ENCODE assay signal across 28 mouse cellular contexts in the genomic region with DNA sequence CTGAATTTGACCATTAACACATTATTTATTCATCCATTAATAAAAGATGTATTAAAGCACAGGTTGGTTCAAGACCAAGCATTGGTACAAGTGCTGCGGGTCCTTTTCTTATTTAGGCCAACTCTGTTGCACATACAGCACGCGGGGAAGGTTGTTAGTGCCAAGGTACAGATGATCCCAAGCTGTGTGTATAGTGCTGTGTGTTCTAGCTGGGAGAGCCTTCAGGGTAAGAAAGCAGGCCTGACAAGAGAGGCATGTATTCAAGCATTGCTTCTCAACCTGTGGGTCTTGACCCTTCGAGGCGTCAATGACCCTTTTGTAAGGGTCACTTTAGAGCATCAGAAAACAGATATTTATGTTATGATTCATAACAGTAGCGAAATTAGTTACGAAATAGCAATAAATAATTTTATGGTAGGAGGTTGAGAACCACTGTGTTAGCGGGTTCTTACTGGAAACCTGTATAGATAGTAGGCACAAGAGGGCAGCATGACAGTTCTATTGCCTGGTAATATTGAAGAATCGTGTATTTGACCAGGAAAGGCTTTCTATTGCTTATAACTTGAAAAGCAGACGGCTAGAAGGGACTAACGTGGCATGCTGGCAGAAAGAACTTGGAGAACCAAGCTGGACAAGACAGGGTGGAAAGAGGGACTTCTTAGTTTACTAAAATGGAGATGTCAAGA. TPM values are rescaled to one million over a fixed set of nuclear protein-coding genes. Genes with fewer than 3 reads are reported as not detected.
DNase-seq lines count a peak whose midpoint lies in the region; ATAC-seq and TF ChIP-seq lines count a peak whose summit lies in the region.
"Had no signal": no experiment of that assay in that cellular context is flagged by ENCODE, and none has a peak within 500 bp of the region (broad histone marks: within the 10 kb centered on the region; RNA-seq: fewer than 3 reads in every experiment).

No protein-coding gene starts in this region.

- no peaks in the 10 kb centered on the region for H3K9me3 ChIP-seq in liver, embryonic 13.5 days (replicated peaks)
- H3K9me3 ChIP-seq in forebrain, postnatal 0 days (ENCODE audit: low read length) = no peaks in the 10 kb centered on the region
- H3K9me3 ChIP-seq: forebrain, embryonic 13.5 days; heart, embryonic 12.5 days; limb, embryonic 10.5 days; midbrain, embryonic 13.5 days; stomach, embryonic 15.5 days had no signal

- H3K4me3 ChIP-seq in liver, embryonic 13.5 days (replicated peaks) = 0 out of 2 replicates have a peak overlapping the region, but pooled peaks have one; percentile 70
- H3K4me3 ChIP-seq in forebrain, postnatal 0 days (ENCODE audit: low read depth, low read length) = no peak overlapping the region
- H3K4me3 ChIP-seq: forebrain, embryonic 13.5 days; heart, embryonic 12.5 days; limb, embryonic 10.5 days; midbrain, embryonic 13.5 days; stomach, embryonic 15.5 days had no signal

- 78% methylated on average over 11 of the region's 11 CpGs for WGBS in liver, embryonic 13.5 days (ENCODE audit: insufficient replicate concordance)
- 91% methylated on average over 11 of the region's 11 CpGs for WGBS in forebrain, postnatal 0 days

- peak; percentile 16 for DNase-seq in heart, adult 11 months
- DNase-seq in heart, postnatal 10 days = no peak
- peak; percentile 50 for DNase-seq in 416B (ENCODE audit: low read depth)
- peak; percentile 87 for DNase-seq in gonadal fat pad, adult 2 months (ENCODE audit: low read depth)
- DNase-seq in liver, embryonic 13.5 days = no peak
- DNase-seq in adrenal gland, adult (ENCODE audit: inconsistent age in 2 of 2, low spot score in 1 of 2) = no peak
- DNase-seq in layer of hippocampus, adult 11-12 months (ENCODE audit: low spot score) = no peak
- no peak for DNase-seq in forebrain, postnatal 0 days
- DNase-seq: cerebellum, adult 9-10 months; gastrocnemius, postnatal 36 days; heart, postnatal 36 days; lung, embryonic 14.5 days had no signal

- no peak for TF ChIP-seq CTCF in forebrain, postnatal 0 days (IDR thresholded peaks at IDR 0.05; ENCODE audit: low read depth)

- no peak for ATAC-seq in liver, embryonic 13.5 days (ENCODE audit: low read depth)
- ATAC-seq in forebrain, postnatal 0 days = no peak
- ATAC-seq: CD4-positive, CD25-positive, alpha-beta regulatory T cell, adult 4 months; forebrain, embryonic 13.5 days; hindbrain, embryonic 16.5 days; midbrain, embryonic 13.5 days had no signal

- intact Hi-C loops in heart, postnatal 10 days (cut with DNase I) = no loop called here

- peak overlapping the region; percentile 80 for H3K4me2 ChIP-seq in liver, embryonic 13.5 days
- no peak overlapping the region for H3K4me2 ChIP-seq in forebrain, postnatal 0 days (ENCODE audit: low read depth)
- H3K4me2 ChIP-seq: forebrain, embryonic 13.5 days; heart, embryonic 12.5 days; lung, embryonic 14.5 days; midbrain, embryonic 13.5 days; stomach, embryonic 15.5 days had no signal

- H3K27ac ChIP-seq in liver, embryonic 13.5 days = peak overlapping the region; percentile 98
- H3K27ac ChIP-seq in forebrain, postnatal 0 days (ENCODE audit: low read depth, low read length) = no peak overlapping the region
- H3K27ac ChIP-seq: forebrain, embryonic 13.5 days; limb, embryonic 10.5 days; midbrain, embryonic 13.5 days had no signal

- H3K9ac ChIP-seq in liver, embryonic 13.5 days = peak overlapping the region; percentile 77
- no peak overlapping the region for H3K9ac ChIP-seq in forebrain, postnatal 0 days
- H3K9ac ChIP-seq: forebrain, embryonic 13.5 days; heart, embryonic 12.5 days; lung, embryonic 14.5 days; midbrain, embryonic 13.5 days; stomach, embryonic 15.5 days had no signal

- H3K36me3 ChIP-seq in liver, embryonic 13.5 days = 0 out of 2 replicates have a peak, but pooled peaks cover 6% of the 10 kb centered on the region
- no peaks in the 10 kb centered on the region for H3K36me3 ChIP-seq in forebrain, postnatal 0 days (ENCODE audit: insufficient read depth)
- H3K36me3 ChIP-seq: heart, embryonic 12.5 days; midbrain, embryonic 13.5 days; stomach, embryonic 15.5 days had no signal

- H3K4me1 ChIP-seq in liver, embryonic 13.5 days (replicated peaks) = peaks cover 88% of the 10 kb centered on the region
- peaks cover 15% of the 10 kb centered on the region for H3K4me1 ChIP-seq in forebrain, postnatal 0 days (ENCODE audit: insufficient read depth)

- H3K27me3 ChIP-seq in liver, embryonic 13.5 days = no peaks in the 10 kb centered on the region
- H3K27me3 ChIP-seq in forebrain, postnatal 0 days (ENCODE audit: insufficient read depth, low read length) = no peaks in the 10 kb centered on the region
- H3K27me3 ChIP-seq: forebrain, embryonic 13.5 days; heart, embryonic 12.5 days; midbrain, embryonic 13.5 days; stomach, embryonic 15.5 days had no signal

RNA-seq across cellular contexts. Expression of a gene that starts 3.7 kb away (rescaled TPM):
- total RNA-seq in heart, postnatal 10 days (2021) = 100 to 1,000 TPM; 112 to 129 TPM
- polyA plus RNA-seq in gonadal fat pad, adult 2 months (2012; rRNA removed) = 69.4 and 79.7 TPM in 2 replicates
- polyA plus RNA-seq in liver, embryonic 13.5 days (2015; fragmentation: Nextera tagmentation; extraction: Ambion mirVana) = 288 and 359 TPM in 2 replicates
- total RNA-seq in forebrain, postnatal 0 days (2014; rRNA removed) = 143 and 153 TPM in 2 replicates
- 77.9 and 83.8 TPM in 2 replicates for polyA plus RNA-seq in forebrain, postnatal 0 days (2015; fragmentation: Nextera tagmentation; extraction: Ambion mirVana)

RNA-seq across cellular contexts. Expression of a gene that starts 21.5 kb away (rescaled TPM):
- total RNA-seq in heart, postnatal 10 days (2021) = not detected
- polyA plus RNA-seq in gonadal fat pad, adult 2 months (2012; rRNA removed) = not detected in 2 replicates
- polyA plus RNA-seq in liver, embryonic 13.5 days (2015; fragmentation: Nextera tagmentation; extraction: Ambion mirVana) = 0.33 and 0.45 TPM in 2 replicates
- not detected in 2 replicates for total RNA-seq in forebrain, postnatal 0 days (2014; rRNA removed)
- not detected in 2 replicates for polyA plus RNA-seq in forebrain, postnatal 0 days (2015; fragmentation: Nextera tagmentation; extraction: Ambion mirVana)
- total RNA-seq: adrenal gland, adult 18-20 months; gastrocnemius, postnatal 36 days; heart, postnatal 36 days; layer of hippocampus, postnatal 10 days; left cerebral cortex, adult 8-10 months had no signal
- polyA plus RNA-seq: CD4-positive, CD25-positive, alpha-beta regulatory T cell, adult 4 months; cortical plate, adult 2 months; embryonic facial prominence, embryonic 11.5 days; forebrain, embryonic 13.5 days; heart, embryonic 12.5 days; hindbrain, embryonic 16.5 days; kidney, adult 2 months; limb, embryonic 10.5 days; lung, embryonic 14.5 days; midbrain, embryonic 13.5 days; neural tube, embryonic 14.5 days; spleen, adult 2 months; stomach, embryonic 15.5 days; thymus, postnatal 0 days had no signal

RNA-seq across cellular contexts. Expression of a gene that starts 38.4 kb away (rescaled TPM):
- 100 to 1,000 TPM; 159 to 184 TPM for total RNA-seq in heart, postnatal 10 days (2021)
- 159 and 174 TPM in 2 replicates for polyA plus RNA-seq in gonadal fat pad, adult 2 months (2012; rRNA removed)
- polyA plus RNA-seq in liver, embryonic 13.5 days (2015; fragmentation: Nextera tagmentation; extraction: Ambion mirVana) = 266 and 271 TPM in 2 replicates
- 123 and 160 TPM in 2 replicates for total RNA-seq in forebrain, postnatal 0 days (2014; rRNA removed)
- 253 and 292 TPM in 2 replicates for polyA plus RNA-seq in forebrain, postnatal 0 days (2015; fragmentation: Nextera tagmentation; extraction: Ambion mirVana)

RNA-seq across cellular contexts. Expression of a gene that starts 38.4 kb away (rescaled TPM):
- total RNA-seq in heart, postnatal 10 days (2021) = 10 to 100 TPM; 24.3 to 29.6 TPM
- 4.8 and 8.9 TPM in 2 replicates for polyA plus RNA-seq in gonadal fat pad, adult 2 months (2012; rRNA removed)
- polyA plus RNA-seq in liver, embryonic 13.5 days (2015; fragmentation: Nextera tagmentation; extraction: Ambion mirVana) = 14.6 and 18.4 TPM in 2 replicates
- 46.9 and 56.0 TPM in 2 replicates for total RNA-seq in forebrain, postnatal 0 days (2014; rRNA removed)
- polyA plus RNA-seq in forebrain, postnatal 0 days (2015; fragmentation: Nextera tagmentation; extraction: Ambion mirVana) = 27.8 and 28.9 TPM in 2 replicates

Comparison
In these comparisons a context has a peak if more than half of its experiments do, and no peak if none do; other contexts are left out.
1. DNase-seq: peak in heart, adult 11 months (single experiment), 416B (single experiment) and gonadal fat pad, adult 2 months (single experiment); none in heart, postnatal 10 days (0 of 2), liver, embryonic 13.5 days (single experiment), adrenal gland, adult (0 of 2), layer of hippocampus, adult 11-12 months (single experiment) and forebrain, postnatal 0 days (single experiment).